Mouse (Mus musculus) forebrain, embryonic 14.5 days (tissue): ENCODE measurements around the gene Kank3. TPM values are rescaled to one million over a fixed set of nuclear protein-coding genes. Genes with fewer than 3 reads are reported as not detected.
"Not testable (repeated sequence)": the region's sequence is repeated elsewhere in the genome, so short reads cannot be mapped to it uniquely, and the experiment has no call there.

Experiments used
- ATAC-seq: fragments of 200-750 bp; cut with Nextera tagmentation; 2 replicates; pipeline ENCODE4 v1.8.0; 2017; ENCODE audit warnings: mild to moderate bottlenecking, moderate library complexity
- DNase-seq: peaks from one replicate; pipeline ENCODE4 v3.0.0-alpha.2; 2015; ENCODE audit warnings: low spot score
- H3K27ac ChIP-seq: fragments of 300-500 bp; sonication (generic); 2 replicates; pipeline ENCODE4 v1.5.1; 2014; ENCODE audit warnings: low read depth, mild to moderate bottlenecking, control low read depth, low read length, moderate library complexity
- H3K27me3 ChIP-seq: fragments of 300-500 bp; sonication (generic); replicated peaks from 2 replicates; pipeline ENCODE4 v1.6.1; 2014; ENCODE audit warnings: low read length, control low read depth, mixed read lengths; ENCODE audit not compliant: control insufficient read depth, insufficient read depth
- H3K36me3 ChIP-seq: fragments of 300-500 bp; sonication (generic); 2 replicates; pipeline ENCODE4 v1.6.1; 2014; ENCODE audit warnings: low read length, control low read depth; ENCODE audit not compliant: control insufficient read depth, insufficient read depth
- H3K4me1 ChIP-seq: fragments of 300-500 bp; sonication (generic); 2 replicates; pipeline ENCODE4 v1.6.1; 2014; ENCODE audit warnings: antibody characterized with exemption, low read length, control low read depth; ENCODE audit not compliant: control insufficient read depth, insufficient read depth
- H3K4me2 ChIP-seq: fragments of 300-500 bp; sonication (generic); 2 replicates; pipeline ENCODE4 v1.6.1; 2014; ENCODE audit warnings: mild to moderate bottlenecking, control low read depth, low read length
- H3K4me3 ChIP-seq: fragments of 300-500 bp; sonication (generic); 2 replicates; pipeline ENCODE4 v1.5.1; 2014; ENCODE audit warnings: low read depth, low read length, control low read depth
- H3K9ac ChIP-seq: fragments of 300-500 bp; sonication (generic); 2 replicates; pipeline ENCODE4 v1.6.1; 2014; ENCODE audit warnings: mild to moderate bottlenecking, low read length, control low read depth, moderate library complexity
- H3K9me3 ChIP-seq: fragments of 300-500 bp; sonication (generic); replicated peaks from 2 replicates; pipeline ENCODE4 v1.6.1; 2016; ENCODE audit warnings: low read length, control low read depth, mixed read lengths; ENCODE audit not compliant: control insufficient read depth
- WGBS: fragments of 180-500 bp; shearing (Covaris S2); extraction: QIAGEN DNeasy Blood & Tissue Kit; methylation state at CpG from one replicate; pipeline ENCODE4 v1.1.7; 2014; 5-methylcytosine and 5-hydroxymethylcytosine counted together
- polyA plus RNA-seq: library from polyadenylated mRNA; unstranded; fragments of >200 nt; fragmentation: Nextera tagmentation; extraction: Ambion mirVana; gene quantifications from 2 replicates; pipeline ENCODE4 v1.2.1, GENCODE M21; 2014

Gene Kank3
- polyA plus RNA-seq, 1 experiment from 2014 or later = 37.2 TPM

DNA sequence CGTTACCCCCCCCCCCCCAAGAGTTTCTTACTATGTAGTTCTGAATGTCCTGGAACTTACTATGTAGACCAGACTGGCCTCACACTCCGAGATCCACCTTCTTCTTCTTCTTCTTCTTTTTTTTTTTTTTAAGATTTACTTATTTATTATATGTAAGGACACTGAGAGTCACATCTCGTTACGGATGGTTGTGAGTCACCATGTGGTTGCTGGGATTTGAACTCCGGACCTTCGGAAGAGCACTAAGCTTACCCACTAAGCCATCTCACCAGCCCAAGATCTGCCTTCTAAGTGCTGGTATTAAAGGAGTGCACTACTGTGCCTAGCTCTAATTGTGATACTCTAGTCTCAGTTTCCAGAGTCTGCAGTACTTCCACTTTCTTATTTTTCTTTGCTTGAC, 5.1 kb downstream of the Kank3 start:
- 92% methylated on average over 6 of the region's 6 CpGs for WGBS
- no peaks in the 10 kb centered on the region for H3K27me3 ChIP-seq
- no peak overlapping the region for H3K9ac ChIP-seq
- ATAC-seq = no peak
- no peak overlapping the region for H3K4me2 ChIP-seq
- no peak for DNase-seq
- H3K4me1 ChIP-seq = peaks cover 13% of the 10 kb centered on the region
- no peaks in the 10 kb centered on the region for H3K9me3 ChIP-seq
- H3K36me3 ChIP-seq = peaks cover 18% of the 10 kb centered on the region
- no peak overlapping the region for H3K4me3 ChIP-seq
- H3K27ac ChIP-seq = no peak overlapping the region

DNA sequence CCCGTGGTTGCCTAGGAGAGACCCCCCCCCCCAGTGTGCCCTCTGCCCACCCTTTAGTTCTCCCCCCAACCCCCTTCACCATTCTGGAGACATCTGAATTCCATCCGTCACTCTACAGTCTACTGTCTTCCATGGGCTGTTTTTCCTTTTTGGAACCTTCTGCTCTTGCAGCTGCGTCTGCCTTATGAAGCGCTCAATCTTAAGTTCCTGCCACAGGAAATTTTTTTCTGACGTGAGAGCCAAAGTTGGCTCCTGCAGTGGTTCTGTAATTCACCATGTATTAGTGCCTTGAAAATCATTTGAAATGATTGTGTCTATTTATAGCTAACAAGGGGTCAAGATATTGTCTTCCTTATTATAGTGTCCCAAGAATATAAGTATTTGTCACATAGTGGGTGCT, 6.3 kb downstream of the Kank3 start:
- H3K27me3 ChIP-seq = no peaks in the 10 kb centered on the region
- peak overlapping the region; percentile 95 for H3K4me2 ChIP-seq
- H3K36me3 ChIP-seq = peaks cover 30% of the 10 kb centered on the region
- H3K4me3 ChIP-seq = peak overlapping the region; percentile 44; the same call in 1 of the 2 replicates
- 76% methylated on average over 5 of the region's 5 CpGs for WGBS
- peak; percentile 28 for DNase-seq
- H3K4me1 ChIP-seq = peaks cover 10% of the 10 kb centered on the region; the same call in 1 of the 2 replicates
- no peak for ATAC-seq
- H3K27ac ChIP-seq = no peak overlapping the region
- no peaks in the 10 kb centered on the region for H3K9me3 ChIP-seq
- peak overlapping the region; percentile 89; the same call in 1 of the 2 replicates for H3K9ac ChIP-seq

DNA sequence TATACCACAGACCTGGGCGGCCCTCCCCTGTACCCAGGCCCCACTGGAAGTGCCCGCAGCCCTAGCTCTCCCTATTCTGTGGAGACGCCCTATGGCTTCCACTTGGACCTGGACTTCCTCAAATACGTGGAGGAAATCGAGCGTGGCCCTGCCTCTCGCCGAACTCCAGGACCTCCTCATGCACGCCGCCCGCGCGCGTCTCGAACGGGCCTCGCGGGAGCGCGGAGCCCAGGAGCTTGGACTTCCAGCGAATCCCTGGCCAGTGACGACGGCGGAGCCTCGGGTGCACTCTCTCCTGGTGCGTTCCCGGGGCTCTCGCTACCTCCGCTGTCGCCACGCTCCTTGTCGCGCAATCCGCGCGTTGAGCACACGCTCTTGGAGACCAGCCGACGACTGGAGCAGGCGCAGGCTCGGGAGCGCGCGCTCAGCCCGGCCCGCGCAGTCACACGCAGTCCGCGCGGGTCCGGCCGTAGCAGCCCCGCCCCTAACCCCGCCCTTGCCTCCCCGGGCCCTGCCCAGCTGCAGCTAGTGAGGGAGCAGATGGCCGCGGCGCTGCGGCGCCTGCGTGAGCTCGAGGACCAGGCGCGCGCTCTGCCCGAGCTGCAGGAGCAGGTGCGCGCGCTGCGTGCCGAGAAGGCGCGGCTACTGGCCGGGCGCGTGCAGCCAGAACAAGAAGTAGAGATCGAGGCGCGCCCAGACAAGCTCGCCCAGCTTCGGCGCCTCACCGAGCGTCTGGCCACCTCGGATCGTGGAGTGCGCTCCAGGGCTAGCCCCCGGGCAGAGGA, 7.1 kb downstream of the Kank3 start:
- peak overlapping the region; percentile 44 for H3K4me3 ChIP-seq
- H3K27me3 ChIP-seq = no peaks in the 10 kb centered on the region
- H3K4me1 ChIP-seq = peaks cover 12% of the 10 kb centered on the region
- DNase-seq (peak; percentile 98), ATAC-seq (peak; percentile 97)
- H3K36me3 ChIP-seq = peaks cover 38% of the 10 kb centered on the region
- H3K4me2 ChIP-seq = peak overlapping the region; percentile 95
- WGBS = under 1% methylated on average over 87 of the region's 89 CpGs
- H3K9me3 ChIP-seq = no peaks in the 10 kb centered on the region
- peak overlapping the region; percentile 86 for H3K27ac ChIP-seq
- peak overlapping the region; percentile 89 for H3K9ac ChIP-seq

DNA sequence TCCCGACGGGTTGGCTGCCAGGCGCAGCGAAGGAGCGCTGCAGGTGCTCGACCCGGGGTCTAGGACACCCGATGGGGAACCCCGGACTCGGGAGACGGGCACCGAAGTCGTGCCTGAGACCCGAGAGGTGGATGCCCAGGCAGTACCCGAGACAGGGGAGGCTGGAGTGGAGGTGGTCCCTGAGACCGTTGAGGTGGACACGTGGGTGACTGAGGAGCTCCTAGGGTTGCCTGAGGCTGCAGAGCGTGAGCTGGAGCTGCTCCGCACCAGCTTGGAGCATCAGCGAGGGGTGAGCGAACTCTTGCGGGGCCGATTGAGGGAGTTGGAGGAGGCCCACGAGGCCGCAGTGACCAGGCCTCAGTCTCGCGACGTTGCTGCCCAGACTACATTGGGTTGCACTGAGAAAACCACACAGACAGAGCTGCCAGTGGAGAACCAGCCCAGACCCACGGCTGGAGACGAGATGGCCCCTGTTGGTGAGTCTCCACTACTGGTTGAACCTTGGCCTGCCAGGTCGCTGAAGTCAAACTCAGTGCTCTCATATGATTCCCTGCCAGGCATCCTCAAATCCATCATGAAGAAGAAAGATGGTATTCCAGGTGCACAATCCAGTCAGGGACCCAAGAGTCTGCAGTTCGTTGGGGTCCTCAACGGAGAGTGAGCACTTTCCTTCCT, 7.8 kb downstream of the Kank3 start:
- H3K4me3 ChIP-seq = peak overlapping the region; percentile 44
- peak overlapping the region; percentile 95 for H3K4me2 ChIP-seq
- H3K36me3 ChIP-seq = peaks cover 45% of the 10 kb centered on the region
- H3K9ac ChIP-seq = peak overlapping the region; percentile 89
- peaks cover 13% of the 10 kb centered on the region for H3K4me1 ChIP-seq
- ATAC-seq (peak; percentile 2; the same call in 1 of the 2 replicates), DNase-seq (no peak)
- peak overlapping the region; percentile 86 for H3K27ac ChIP-seq
- H3K9me3 ChIP-seq = no peaks in the 10 kb centered on the region
- 19% methylated on average over 33 of the region's 33 CpGs for WGBS
- no peaks in the 10 kb centered on the region for H3K27me3 ChIP-seq

DNA sequence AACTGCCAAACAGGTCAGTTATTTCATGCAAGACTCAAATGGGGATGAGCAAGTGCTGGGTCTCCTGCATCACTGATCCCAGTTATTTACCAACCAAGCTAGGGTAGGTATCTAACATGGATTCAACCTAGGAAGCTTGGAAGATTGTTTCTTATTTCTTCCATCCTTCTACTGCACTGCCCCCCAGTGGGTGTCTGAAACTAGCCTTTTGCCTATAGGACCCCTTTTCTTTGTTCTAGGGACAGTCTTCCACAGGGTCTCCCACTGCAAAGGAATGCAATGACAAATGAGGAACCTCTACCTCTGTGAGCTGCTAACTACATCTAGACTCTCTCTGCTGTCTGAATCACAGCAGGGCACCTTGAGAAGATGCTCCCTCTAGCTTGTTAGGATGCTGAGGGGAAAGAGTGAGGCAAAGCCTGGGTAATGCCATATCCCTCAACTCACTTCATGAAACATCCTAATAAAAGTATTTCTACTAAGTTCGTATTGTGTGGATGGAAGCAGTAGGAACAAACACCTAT, 12.2 kb downstream of the Kank3 start:
- 87% methylated on average over 1 of the region's 1 CpGs for WGBS
- Histone ChIP-seq H3K4me1 (peaks cover 17% of the 10 kb centered on the region), H3K27ac (no peak overlapping the region), H3K9me3 (no peaks in the 10 kb centered on the region), H3K36me3 (peaks cover 50% of the 10 kb centered on the region), H3K4me3 (no peak overlapping the region), H3K27me3 (no peaks in the 10 kb centered on the region), H3K4me2 (peak overlapping the region; percentile 93; the same call in 1 of the 2 replicates), H3K9ac (peak overlapping the region; percentile 26; the same call in 1 of the 2 replicates)
- ATAC-seq (no peak), DNase-seq (no peak)

DNA sequence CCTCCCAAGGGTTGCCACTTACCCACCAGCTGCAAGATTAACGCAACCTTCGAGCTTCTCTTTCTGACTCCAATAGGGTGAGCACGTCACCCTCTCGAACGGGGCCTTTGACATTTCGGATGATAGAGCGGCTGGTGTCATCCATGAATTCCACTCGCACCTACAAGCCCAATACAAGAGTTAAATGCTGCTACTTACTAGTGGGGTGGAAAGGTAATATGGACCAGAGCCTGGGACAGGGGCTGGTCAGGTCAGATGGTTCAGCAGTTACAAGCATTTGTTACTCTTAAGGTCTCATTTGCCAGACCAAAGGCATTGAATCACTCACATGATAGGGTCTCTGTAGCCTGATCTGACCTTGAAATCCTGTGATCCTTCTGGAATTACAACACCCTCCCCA, 12.9 kb downstream of the Kank3 start:
- not testable (repeated sequence) for H3K27ac ChIP-seq, H3K9me3 ChIP-seq, DNase-seq, ATAC-seq, H3K27me3 ChIP-seq
- Histone ChIP-seq H3K36me3 (peaks cover 54% of the 10 kb centered on the region), H3K9ac (peak overlapping the region; percentile 75), H3K4me2 (peak overlapping the region; percentile 93), H3K4me3 (peak overlapping the region; percentile 65), H3K4me1 (peaks cover 14% of the 10 kb centered on the region)
- WGBS = 84% methylated on average over 8 of the region's 8 CpGs

DNA sequence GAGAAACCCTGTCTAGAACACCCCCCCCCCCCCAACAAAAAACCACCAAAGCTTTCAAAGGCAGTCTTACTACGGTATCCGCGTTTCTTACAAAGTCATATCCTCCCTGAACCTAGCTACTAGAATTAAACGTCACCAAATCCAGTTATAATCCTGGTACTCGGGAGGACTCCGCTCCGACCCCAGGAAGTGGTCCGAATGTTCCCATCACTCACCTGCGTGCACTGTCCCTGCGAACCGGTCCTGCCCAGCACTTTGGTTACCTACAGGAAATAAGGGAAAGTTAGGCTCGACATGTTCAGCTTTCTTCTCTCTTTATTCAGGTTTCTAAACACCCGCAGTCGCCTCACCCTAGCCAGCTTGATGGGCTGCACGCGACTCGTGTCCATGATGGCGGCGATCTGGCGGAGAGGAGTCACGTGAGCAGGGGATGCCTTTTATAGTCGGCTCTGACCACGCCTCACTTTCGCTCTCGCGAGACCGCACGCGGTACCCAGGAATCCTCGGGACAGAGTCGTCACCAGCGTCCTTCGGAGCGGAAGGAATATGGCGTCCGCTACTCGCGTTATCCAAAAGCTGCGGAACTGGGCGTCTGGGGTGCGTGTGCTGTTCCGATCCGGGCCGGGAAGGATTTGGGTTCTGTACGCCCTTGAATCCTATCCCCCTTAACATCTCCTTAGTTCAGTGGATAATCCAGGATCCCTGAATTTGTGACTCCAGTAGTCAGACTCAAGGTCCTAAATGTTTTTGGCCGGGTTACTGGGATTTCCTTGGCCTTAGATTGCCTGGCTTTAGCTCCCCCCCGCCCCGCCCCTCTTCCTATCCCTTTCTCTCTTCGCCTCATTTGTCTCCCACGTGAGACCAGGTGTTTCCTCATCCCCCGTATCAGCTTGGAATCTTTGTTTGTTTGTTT, 14.0 kb downstream of the Kank3 start, which contains the start of the genes Rps28 and Ndufa7:
Gene Rps28 (minus strand): TSS at position 479 of the 913 bp plus-strand sequence.
Gene Ndufa7 (plus strand): TSS at position 489 of the 913 bp plus-strand sequence.
- Histone ChIP-seq H3K4me1 (peaks cover 12% of the 10 kb centered on the region), H3K9me3 (no peaks in the 10 kb centered on the region), H3K36me3 (peaks cover 57% of the 10 kb centered on the region), H3K9ac (peak within 1 kb of the TSS; percentile 78), H3K4me2 (peak within 1 kb of the TSS; percentile 93), H3K4me3 (peak within 1 kb of the TSS; percentile 65), H3K27ac (peak within 1 kb of the TSS; percentile 56; the same call in 1 of the 2 replicates), H3K27me3 (no peaks in the 10 kb centered on the region)
- WGBS = 1% methylated on average over 51 of the region's 51 CpGs
- peak; percentile 98 for DNase-seq
- ATAC-seq = peak; percentile 96

DNA sequence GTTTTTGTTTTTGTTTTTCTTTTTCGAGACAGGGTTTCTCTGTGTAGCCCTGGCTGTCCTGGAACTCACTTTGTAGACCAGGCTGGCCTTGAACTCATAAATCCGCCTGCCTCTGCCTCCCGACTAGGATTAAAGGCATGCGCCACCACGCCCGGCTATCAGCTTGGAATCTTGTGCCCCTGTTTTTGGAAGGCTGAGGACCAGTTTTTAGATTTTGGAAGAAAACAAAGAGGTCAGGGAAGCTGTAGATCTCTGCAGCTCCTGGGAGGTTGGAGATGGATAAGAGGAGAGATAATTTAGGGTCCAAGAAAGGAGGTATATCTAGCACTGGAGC, 14.6 kb downstream of the Kank3 start:
- not testable (repeated sequence) for DNase-seq, ATAC-seq, H3K9me3 ChIP-seq, H3K27me3 ChIP-seq
- 5% methylated on average over 6 of the region's 6 CpGs for WGBS
- Histone ChIP-seq H3K27ac (peak overlapping the region; percentile 56; the same call in 1 of the 2 replicates), H3K4me3 (peak overlapping the region; percentile 65), H3K4me2 (peak overlapping the region; percentile 72), H3K4me1 (peaks cover 12% of the 10 kb centered on the region), H3K36me3 (peaks cover 58% of the 10 kb centered on the region), H3K9ac (peak overlapping the region; percentile 78)
